Mouse (Mus musculus): ENCODE data around the gene Kifc1.
"Not testable (repeated sequence)": the region's sequence is repeated elsewhere in the genome, so short reads cannot be mapped to it uniquely, and the experiment has no call there.

Kifc1 gene

DNA sequence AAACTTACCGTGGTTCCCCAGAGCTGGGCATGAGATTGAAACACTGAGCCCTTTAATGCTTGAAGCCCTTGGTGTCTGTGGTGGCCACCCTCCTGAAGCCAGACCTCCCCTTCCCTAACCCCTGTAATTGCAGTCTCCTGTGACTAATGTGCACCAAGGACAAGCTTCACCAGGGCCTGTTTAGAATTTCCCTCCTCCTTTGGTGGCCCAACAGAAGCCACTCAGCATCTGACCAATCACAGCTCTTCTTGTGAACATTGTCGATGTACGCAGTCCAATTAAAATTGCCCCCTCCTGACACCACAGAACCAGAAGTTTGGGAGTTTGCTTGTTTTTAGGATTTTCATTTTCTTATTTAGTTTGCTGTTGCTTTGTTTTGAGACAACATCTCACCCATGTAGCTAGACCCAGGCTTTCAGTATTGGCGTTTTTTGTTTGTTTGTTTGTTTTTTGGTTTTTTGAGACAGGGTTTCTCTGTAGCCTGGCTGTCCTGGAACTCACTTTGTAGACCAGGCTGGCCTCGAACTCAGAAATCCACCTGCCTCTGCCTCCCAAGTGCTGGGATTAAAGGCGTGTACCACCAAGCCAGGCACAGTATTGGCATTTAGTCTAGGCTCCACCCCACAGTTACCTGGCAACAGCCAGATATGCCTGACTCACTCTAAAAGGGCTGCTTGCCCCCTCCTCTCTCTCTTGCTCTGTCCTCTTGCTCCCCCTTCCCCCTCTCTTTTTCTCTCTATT lies 13.6 kb upstream of the Kifc1 start:
- not testable (repeated sequence) for DNase-seq (ENCODE audit: low spot score in 2 of 2)

DNA sequence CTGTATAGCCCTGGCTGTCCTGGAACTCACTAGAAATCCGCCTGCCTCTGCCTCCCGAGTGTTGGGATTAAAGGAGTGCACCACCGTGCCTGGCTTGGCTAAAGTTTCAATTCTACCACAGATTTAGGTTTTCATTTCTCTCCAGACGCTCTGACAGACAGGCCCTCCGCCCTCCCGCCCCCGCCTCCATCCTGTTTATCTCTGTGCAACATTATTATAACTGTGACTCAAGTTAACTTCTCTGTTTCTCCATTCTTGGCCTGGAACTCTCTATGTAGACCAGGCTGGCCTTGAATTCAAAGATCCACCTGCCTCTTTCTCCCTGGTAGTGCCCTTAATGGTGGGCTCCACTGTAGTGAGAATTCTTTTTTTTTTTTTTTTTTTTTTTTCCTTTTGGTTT lies 12.0 kb upstream of the Kifc1 start:
- DNase-seq (ENCODE audit: low spot score in 2 of 2), result no peak

DNA sequence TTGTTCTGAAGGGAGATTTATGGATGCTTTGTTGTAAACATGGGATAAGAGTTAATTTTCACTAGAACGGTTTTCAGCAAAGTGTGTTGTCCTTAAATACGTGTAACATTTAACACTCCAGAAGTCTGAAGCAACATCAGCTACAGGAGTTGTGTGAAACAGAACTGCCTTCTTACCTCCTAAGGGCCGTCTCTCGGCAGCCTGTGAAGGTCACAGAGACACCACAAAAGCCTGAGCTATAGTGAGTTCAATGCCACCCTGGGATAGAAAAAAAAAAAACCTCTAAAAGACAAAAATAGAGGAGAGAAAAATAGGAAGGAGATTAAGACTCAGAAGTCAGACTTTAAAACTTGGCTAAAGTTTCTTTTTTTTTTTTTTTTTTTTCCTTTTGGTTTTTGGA lies 11.6 kb upstream of the Kifc1 start:
- DNase-seq (ENCODE audit: low spot score in 2 of 2), result no peak

DNA sequence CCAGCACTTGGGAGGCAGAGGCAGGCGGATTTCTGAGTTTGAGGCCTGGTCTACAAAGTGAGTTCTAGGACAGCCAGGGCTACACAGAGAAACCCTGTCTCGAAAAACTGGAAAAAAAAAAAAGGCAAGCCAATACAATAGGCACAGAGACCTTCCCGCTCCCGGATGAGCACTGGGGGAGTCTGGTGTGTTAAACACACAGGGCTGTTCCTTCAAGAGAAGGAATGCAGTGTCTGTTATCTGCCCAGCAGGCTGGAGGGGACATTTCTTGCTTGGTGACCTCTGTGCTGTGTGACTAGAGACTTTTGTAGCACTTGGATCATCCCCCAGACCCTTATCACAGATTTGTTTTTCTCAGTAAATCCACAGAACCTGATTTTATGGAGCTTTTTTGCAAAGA lies 11.2 kb upstream of the Kifc1 start:
- no peak for DNase-seq (ENCODE audit: low spot score in 2 of 2)

DNA sequence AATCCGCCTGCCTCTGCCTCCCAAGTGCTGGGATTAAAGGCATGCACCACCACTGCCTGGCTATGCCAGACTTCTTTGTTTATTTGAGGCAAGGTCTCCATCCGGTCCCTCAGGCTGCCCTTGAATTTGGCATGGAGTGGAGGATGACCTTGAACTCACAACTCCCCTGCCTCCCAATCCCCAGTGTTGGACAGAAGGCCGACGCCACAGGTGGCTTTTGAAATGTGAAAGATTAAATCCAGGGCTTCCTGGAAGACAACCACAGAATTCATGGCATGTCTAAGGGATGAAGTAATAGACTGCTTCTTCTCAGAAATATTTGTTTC lies 10.5 kb upstream of the Kifc1 start:
- no peak for DNase-seq (ENCODE audit: low spot score in 2 of 2)

DNA sequence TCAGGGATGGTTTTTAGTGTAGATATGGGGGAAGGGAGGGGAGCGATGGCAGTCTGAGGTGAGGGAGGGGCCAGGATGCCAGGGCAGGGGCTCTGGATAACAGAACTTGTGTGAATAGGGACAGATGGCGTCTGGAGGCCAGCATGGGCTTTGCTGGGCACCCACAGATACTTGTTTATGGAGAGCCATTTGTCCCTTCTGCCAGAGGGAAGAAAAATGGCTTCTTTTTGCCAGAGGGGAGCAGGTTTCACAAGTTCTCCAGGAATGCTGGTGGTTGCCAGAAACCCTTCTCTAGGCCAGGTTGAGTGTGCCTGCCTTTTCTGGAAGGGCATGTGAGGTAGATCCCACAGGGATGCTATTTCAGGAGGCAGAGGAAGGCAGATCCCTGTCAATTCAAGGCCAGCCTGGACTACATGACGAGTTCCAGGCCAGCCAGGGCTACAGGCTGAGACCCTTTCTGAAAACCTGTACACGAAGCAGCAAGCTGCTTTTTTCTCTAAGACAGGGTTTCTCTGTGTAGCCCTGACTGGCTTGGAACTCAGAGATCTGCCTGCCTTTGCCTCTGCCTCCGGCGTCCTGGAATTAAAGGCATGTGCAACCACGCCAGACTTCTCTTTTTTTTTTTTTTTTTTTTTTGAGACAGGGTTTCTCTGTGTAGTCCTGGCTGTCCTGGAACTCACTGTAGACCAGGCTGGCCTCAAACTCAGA lies 10.0 kb upstream of the Kifc1 start:
- DNase-seq (ENCODE audit: low spot score in 2 of 2), result no peak

DNA sequence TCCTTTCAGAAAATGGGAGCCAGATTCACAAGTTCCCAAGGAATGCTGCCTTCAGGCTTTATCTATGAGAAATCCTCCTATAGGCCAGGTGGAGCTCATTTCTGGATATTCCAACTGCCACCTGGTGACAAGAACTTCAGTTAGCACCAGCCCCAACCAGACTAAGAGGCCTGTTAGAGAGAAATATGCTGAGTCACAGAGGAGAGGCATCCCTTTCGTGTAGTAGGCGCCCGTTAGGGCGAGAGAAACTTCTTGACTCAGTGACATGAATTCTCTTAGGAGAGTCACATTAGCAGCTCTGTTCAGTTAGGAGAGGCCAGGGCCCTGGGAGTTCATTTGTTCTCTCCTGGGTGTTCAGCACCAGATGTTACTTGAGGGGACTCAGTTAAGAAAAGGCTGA lies 9.2 kb upstream of the Kifc1 start:
- DNase-seq (ENCODE audit: low spot score in 2 of 2), result no peak

DNA sequence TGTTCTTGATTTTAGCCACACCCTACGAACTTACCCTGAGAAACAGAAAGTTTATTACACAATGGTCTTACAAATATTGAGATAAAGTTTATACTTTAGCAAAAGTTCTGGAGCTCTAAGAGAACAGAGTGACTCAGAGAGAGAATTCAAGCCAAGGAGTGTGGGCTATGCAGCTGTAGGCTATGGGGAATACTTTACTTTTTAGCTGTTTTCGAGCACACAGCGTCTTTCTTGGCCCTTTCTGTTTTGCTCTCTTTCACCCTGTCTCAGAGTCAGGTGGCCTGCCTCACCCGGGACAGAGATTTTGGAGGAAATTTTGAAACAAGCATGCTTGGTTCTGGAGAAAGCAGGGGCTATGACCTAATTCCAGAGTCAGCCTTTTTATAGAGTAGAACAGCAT lies 7.7 kb upstream of the Kifc1 start:
- not testable (repeated sequence) for DNase-seq (ENCODE audit: low spot score in 2 of 2)

DNA sequence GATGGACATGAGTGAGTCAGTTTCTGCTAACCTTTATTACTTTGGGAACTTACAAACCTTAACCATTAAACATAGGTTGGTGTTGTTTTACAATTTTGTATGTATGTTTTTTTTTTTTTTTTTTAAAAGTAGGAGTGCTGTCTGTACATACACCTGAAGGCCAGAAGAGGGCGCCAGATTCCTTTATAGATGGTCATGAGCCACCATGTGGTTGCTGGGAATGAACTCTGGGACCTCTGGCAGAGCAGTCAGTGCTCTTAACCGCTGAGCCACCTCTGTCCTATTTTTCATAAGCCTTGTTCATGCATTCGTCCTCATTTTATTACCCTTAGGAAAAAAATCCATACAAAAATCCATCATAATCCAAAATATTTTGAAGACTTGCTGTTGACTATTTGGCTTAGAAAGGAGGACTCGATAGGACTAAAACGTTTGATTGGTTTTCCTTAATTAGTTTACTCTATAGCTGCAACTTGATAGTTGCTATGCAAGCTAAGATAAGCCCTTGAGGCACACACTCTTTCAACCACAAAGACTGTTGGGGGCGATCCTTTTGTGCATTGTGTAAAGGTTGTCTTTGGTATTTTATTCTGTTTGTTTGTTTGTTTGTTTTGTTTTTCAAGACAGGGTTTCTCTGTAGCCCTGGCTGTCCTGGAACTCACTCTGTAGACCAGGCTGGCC lies 6.8 kb upstream of the Kifc1 start:
- no peak for DNase-seq (ENCODE audit: low spot score in 2 of 2)

DNA sequence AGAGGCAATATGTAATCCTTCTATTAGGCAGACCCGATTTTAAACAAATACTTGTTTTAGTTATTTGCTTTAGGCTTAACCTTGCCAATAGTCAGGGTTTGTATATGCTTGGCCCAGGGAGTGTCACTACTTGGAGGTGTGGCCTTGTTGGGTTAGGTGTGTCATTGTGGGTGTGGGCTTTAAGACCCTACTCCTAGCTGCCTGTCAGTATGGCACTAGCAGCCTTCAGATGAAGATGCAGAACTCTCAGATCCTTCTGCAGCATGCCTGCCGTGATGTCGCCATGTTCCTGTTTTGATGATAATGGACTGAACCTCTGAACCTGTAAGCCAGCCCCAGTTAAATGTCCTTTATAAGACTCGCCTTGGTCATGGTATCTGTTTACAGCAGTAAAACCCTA lies 2.5 kb upstream of the Kifc1 start:
- DNase-seq (ENCODE audit: low spot score in 2 of 2), result not testable (repeated sequence)

DNA sequence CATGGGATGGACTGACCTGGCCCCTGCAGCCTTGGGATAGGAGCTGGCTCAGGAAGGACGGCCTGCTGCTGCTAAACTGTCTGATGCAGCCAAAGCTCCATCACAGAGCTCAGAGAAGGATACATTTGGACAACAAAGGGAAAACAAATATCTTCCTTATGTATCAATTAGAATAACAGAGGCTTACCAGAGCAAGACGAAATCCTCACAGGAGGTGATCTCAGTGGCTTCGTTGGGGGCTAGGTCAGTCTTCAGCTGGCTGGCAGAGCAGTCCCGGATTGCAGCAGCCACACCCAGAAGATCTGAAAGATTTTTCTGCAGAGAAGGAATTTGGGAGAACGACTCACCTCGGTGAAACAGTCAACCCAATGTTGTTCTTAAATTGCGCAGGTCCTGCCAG lies 2.0 kb upstream of the Kifc1 start:
- no peak for DNase-seq (ENCODE audit: low spot score in 2 of 2)

DNA sequence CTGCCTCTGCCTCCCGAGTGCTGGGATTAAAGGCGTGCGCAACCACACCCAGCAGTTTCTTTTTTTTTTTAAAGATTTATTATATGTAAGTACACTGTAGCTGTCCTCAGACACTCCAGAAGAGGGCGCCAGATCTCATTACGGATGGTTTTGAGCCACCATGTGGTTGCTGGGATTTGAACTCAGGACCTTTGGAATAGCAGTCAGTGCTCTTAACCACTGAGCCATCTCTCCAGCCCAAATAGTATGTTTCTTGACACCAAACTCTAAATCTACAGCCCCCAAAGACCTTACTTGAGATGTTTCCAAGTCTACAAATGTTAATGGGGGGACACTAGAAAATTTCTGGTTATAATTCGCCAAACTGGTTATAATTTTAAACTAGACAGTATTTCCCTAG lies 1.4 kb upstream of the Kifc1 start:
- not testable (repeated sequence) for DNase-seq (ENCODE audit: low spot score in 2 of 2)

DNA sequence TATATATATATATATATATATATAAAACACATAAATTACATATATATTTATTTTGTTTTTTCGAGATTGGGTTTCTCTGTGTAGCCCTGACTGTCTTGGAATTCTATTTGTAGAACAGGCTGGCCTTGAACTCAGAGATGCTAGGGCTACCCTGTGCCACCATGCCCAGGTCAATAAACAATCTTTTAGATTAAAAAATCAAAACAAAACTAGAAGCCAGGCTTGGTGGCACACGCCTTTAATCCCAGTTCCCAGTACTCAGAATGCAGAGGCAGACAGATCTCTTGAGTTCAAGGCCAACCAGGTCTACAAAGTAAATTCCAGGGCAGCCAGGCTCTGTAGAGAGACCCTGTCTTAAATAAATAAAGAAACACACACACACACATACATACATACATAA lies 896 bp upstream of the Kifc1 start:
- no peak for DNase-seq (ENCODE audit: low spot score in 2 of 2)

DNA sequence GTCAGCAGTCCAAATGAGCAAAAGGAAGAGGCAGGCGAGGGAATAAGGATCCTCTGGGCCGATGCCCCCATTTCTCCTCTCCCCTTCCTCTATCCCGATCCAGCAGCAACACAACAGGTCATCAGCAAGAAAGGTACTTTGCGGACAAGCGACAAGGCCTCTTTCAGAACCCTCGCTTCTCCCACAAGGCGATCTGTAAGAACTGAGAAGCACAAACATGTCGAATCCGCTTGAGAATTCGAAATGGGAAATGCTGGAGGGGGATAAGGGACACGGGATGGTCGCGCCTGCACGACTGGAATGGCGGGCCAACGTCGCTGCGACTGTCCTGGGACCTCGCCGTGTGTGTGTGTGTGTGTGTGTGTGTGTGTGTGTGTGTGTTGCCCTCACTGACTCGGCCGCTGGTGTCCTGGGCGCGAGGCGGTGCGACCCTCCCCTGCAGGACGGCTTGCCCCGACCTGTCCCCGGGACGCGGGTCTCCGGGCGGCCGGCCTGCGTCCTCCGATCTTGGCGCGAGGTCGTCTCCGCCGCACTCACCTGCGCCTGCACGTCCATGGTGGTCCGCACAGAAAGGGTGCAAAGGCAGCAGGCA lies 424 bp downstream of the Kifc1 start:
- DNase-seq (ENCODE audit: low spot score in 2 of 2), result not testable (repeated sequence)

DNA sequence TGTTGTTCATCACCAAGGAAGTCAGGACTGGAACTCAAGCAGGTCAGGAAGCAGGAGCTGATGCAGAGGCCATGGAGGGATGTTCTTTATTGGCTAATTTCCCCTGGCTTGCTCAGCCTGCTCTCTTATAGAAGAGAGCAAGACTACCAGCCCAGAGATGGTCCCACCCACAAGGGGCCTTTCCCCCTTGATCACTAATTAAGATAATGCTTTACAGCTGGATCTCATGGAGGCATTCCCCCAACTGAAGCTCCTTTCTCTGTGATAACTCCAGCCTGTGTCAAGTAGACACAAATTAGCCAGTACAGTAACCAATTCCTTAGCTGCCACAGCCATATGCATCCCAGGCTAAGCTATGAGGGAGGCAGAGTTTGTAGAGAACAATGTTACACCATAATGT lies 2.2 kb downstream of the Kifc1 start:
- not testable (repeated sequence) for DNase-seq (ENCODE audit: low spot score in 2 of 2)

DNA sequence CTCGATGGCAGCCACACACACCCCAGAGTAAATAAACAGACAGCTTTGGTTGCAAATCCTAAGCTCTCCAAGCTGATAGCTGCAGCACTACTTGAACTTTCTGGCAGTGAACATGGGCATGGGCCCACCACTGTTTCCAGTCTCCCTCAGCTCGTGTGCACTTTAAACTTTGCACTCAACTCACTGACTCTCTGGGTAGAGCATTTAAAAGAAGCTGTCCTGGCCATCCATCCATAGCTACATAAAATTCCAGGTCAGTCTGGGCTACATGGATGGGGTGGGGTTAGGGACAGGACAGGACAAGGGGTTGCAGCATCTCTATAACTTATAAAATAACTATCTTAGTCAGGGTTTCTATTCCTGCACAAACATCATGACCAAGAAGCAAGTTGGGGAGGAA lies 2.7 kb downstream of the Kifc1 start:
- not testable (repeated sequence) for DNase-seq (ENCODE audit: low spot score in 2 of 2)

DNA sequence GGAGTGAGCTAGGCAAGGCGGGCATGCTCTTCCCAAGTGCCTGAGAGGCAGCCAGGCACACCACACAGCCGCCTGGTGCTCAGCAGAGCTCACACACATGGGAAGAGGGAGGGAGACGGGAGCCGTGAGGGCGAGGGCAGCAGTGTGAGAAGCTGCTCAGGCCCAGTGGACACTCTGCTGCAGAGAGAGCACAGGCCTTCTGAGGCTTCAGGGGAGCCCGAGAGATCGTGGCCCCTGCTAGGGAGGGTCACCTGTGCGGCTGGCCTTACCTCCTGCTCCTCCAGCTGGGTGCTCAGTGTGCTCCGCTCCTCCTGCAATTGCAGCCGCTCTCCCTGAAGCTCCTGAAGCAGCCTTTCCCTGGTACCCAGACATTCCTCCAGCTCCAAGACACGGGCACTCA lies 6.1 kb downstream of the Kifc1 start:
- not testable (repeated sequence) for DNase-seq (ENCODE audit: low spot score in 2 of 2)

DNA sequence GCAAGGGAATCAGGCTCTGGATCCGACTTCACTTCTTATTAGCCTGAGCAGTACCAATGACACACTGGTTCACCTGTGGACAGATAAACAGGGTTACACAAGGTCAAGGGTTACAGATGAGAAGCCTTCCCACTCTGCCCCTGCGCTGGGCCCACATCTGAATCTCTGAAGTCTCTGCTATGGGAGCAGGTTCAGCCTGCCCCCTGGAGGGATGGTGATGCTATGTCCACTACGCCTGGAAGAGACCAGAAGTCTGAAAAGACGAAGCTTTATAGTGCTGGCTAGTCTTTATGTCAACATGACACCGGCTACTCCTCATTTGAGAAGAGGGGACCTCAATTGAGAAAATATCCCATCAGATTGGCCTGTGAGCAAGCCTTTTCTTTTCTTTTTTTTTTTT lies 14.7 kb downstream of the Kifc1 start:
- DNase-seq (ENCODE audit: low spot score in 2 of 2), result not testable (repeated sequence)

DNA sequence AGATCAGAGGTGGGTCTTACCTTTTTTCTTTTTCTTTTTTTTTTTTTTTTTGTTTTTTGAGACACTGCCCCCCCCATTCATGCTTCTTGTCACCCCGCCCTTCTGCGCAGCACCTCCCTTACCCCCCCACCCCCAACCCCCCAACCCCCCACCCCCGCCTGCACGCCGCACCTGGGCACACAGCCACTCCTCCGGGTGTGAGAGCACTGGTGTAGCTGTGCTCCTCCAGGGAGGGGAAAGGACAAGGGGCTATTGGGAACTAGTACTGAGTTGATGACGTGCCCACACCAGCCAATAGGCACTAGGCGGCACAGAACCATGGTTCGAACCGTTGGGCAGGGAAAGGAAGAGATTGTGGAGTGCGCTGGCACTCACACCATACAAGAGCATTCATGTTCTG lies 16.1 kb downstream of the Kifc1 start:
- no peak for DNase-seq (ENCODE audit: low spot score in 2 of 2)

DNA sequence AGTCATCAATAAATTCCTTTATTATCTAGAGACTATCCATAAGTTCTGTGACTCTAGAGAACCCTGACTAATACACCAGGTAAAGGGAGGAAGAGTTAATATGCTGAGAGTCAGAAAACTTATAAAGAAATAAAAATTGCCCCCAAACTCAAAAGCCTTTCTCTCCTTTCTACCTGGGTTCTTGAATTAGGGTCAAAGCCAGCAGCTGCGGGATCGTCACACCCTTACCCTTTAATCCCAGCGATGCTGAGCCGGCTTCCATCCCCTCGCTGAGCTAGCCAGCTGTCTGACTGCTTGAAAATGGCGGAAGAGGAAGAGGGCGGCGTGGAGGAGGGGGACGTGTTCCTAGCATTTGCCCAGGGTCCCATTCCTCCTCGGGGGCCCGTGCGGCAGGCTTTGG lies 16.9 kb downstream of the Kifc1 start, which contains the start of gene Gm7029:
TSS of gene Gm7029 (plus strand) at position 301 of the 400 bp plus-strand sequence.
- not testable (repeated sequence) for DNase-seq (ENCODE audit: low spot score in 2 of 2)

DNA sequence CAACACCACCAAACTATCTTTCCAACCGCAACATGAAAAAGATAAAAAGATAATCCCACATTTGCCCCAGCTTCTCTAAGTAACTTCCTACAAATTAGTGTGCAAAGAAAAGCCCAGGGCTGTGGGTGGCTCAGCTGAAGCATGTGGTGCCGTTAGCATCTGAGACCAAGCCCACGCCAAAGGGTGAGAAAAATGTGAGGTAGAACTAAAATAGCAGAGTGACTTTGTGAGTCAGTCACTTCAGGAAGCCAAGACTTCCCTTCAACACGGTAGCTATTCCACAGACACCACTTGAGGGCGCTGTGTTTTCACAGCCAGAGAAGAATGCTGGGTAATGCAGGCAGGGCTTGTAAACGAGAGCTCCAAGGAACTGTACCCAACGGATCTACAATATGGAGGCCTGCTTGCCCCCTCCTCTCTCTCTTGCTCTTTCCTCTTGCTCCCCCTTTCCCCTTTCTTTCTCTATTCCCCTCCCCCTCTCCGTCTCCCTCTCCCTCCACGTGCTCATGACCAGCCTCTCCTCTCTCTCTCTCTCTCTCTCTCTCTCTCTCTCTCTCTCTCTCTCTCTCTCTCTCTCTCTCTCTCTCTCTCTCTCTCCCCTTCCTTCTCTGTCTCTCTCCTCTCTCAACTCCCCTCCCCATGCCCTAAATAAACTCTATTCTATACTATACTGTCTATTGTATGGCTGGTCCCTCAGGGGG lies 25.0 kb downstream of the Kifc1 start:
- DNase-seq (ENCODE audit: low spot score in 2 of 2), result peak; percentile 58 to 75

DNA sequence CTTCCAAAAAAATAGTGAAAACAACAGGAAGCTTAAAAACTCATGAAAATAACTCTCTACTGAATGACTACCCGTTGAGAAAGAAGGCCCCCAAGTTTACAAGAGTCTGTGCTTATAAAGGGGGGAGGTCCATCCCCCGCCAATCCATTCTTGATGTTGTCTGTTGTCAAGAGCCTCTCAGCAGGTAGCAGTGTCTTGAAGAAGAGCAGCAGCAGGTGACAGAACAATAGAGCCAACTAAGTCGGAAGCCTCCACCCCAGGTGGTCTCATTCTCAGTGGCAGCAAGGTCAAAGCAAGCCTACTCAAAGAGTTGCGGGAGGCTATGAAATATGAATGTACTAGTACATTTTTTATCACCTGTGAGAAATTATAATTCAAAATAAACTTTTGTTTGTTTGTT lies 32.6 kb downstream of the Kifc1 start:
- DNase-seq (ENCODE audit: low spot score in 2 of 2), result no peak
